Mouse (Mus musculus) myocyte (in vitro differentiated cells): ENCODE results near the gene Endog. TPM values are rescaled to one million over a fixed set of nuclear protein-coding genes. Genes with fewer than 3 reads are reported as not detected.
A peak's percentile ranks its signal among the peaks of the same experiment; 100 is the strongest.

Experiments
- H3K27me3 ChIP-seq: one replicate; pipeline ENCODE4 v1.6.1; 2011; ENCODE audit not compliant: control insufficient read depth, insufficient read depth, insufficient read length
- H3K36me3 ChIP-seq: one replicate; pipeline ENCODE4 v1.6.1; 2011; ENCODE audit not compliant: control insufficient read depth, insufficient read depth
- H3K4me2 ChIP-seq: one replicate; pipeline ENCODE4 v1.6.1; 2011; ENCODE audit warnings: low read depth, control low read depth
- H3K4me3 ChIP-seq: one replicate; pipeline ENCODE4 v1.5.1; 2011; ENCODE audit warnings: mild to moderate bottlenecking, control low read depth, moderate library complexity
- H3K79me2 ChIP-seq: one replicate; pipeline ENCODE4 v1.6.1; 2011; ENCODE audit not compliant: control insufficient read depth, insufficient read depth
- H3ac ChIP-seq: one replicate; pipeline ENCODE4 v1.6.1; 2011; ENCODE audit not compliant: control insufficient read depth, insufficient read length
- CEBPB ChIP-seq: IDR thresholded peaks from 2 replicates; pipeline ENCODE4 v1.6.1; 2011; ENCODE audit warnings: mild to moderate bottlenecking, moderate library complexity; ENCODE audit not compliant: poor library complexity, insufficient read depth, severe bottlenecking
- E2F4 ChIP-seq: IDR thresholded peaks from one replicate; pipeline ENCODE4 v1.6.1; 2011; ENCODE audit warnings: mild to moderate bottlenecking, control low read depth, moderate library complexity; ENCODE audit not compliant: insufficient read depth
- MAX ChIP-seq: IDR thresholded peaks from one replicate; pipeline ENCODE4 v1.6.1; 2011; ENCODE audit warnings: low read depth, mild to moderate bottlenecking, control low read depth
- MYOD1 ChIP-seq, 3 experiments: IDR thresholded peaks; one replicate each; pipeline ENCODE4 v1.6.1; 2011; ENCODE audit warnings: control low read depth in 2 of 3, low read depth in 2 of 3, mild to moderate bottlenecking in 2 of 3, moderate library complexity in 1 of 3; ENCODE audit not compliant: insufficient read length in 2 of 3, control insufficient read depth in 1 of 3
- MYOG ChIP-seq, 3 experiments: IDR thresholded peaks; one replicate each; pipeline ENCODE4 v1.6.1; 2011; ENCODE audit warnings: control low read depth in 2 of 3, low read depth in 2 of 3, mild to moderate bottlenecking in 2 of 3; ENCODE audit not compliant: insufficient read length in 2 of 3, control insufficient read depth in 1 of 3, insufficient read depth in 1 of 3
- POLR2A ChIP-seq: IDR thresholded peaks from one replicate; pipeline ENCODE4 v1.6.1; 2011; ENCODE audit warnings: low read depth, mild to moderate bottlenecking, control low read depth, moderate library complexity; ENCODE audit not compliant: insufficient read length
- POLR2AphosphoS2 ChIP-seq: IDR thresholded peaks from one replicate; pipeline ENCODE4 v1.6.1; 2011; ENCODE audit warnings: low read depth, control low read depth; ENCODE audit not compliant: insufficient read length
- REST ChIP-seq: IDR thresholded peaks from one replicate; pipeline ENCODE4 v1.6.1; 2011; ENCODE audit warnings: mild to moderate bottlenecking, control low read depth, moderate library complexity; ENCODE audit not compliant: insufficient read depth, insufficient read length
- SRF ChIP-seq: IDR thresholded peaks from one replicate; pipeline ENCODE4 v1.6.1; 2011; ENCODE audit warnings: low read depth; ENCODE audit not compliant: control insufficient read depth, insufficient read length
- TCF12 ChIP-seq: IDR thresholded peaks from one replicate; pipeline ENCODE4 v1.6.1; 2011; ENCODE audit warnings: mild to moderate bottlenecking, control low read depth; ENCODE audit not compliant: poor library complexity, insufficient read depth, severe bottlenecking
- TCF3 ChIP-seq: IDR thresholded peaks from one replicate; pipeline ENCODE4 v1.6.1; 2011; ENCODE audit warnings: low read depth, control low read depth; ENCODE audit not compliant: insufficient read length
- USF1 ChIP-seq: IDR thresholded peaks from one replicate; pipeline ENCODE4 v1.6.1; 2011; ENCODE audit warnings: low read depth, mild to moderate bottlenecking, control low read depth, moderate library complexity
- polyA plus RNA-seq: library from polyadenylated mRNA; unstranded; fragments of >200 nt; fragmentation: generic; extraction: Trizol; gene quantifications from one replicate; pipeline ENCODE4 v1.2.1, GENCODE M21; 2012; ENCODE audit warnings: missing spikeins

The Endog gene
- polyA plus RNA-seq, 1 experiment: 17.6 TPM

GRCm38 (mm10) chr2:30171997-30172382 is 697 bp downstream of the Endog start:
- no peak for TF ChIP-seq MYOD1 (IDR thresholded peaks at IDR 0.05; ENCODE audit: control insufficient read depth in 1 of 3, insufficient read length in 2 of 3, low read depth in 2 of 3)
- no peak for TF ChIP-seq MYOG (IDR thresholded peaks at IDR 0.05; ENCODE audit: control insufficient read depth in 1 of 3, insufficient read depth in 1 of 3, insufficient read length in 2 of 3, low read depth in 2 of 3)
- no peak for TF ChIP-seq REST
- no peak for TF ChIP-seq POLR2A
- no peaks in the 10 kb centered on the region for H3K27me3 ChIP-seq

DNA sequence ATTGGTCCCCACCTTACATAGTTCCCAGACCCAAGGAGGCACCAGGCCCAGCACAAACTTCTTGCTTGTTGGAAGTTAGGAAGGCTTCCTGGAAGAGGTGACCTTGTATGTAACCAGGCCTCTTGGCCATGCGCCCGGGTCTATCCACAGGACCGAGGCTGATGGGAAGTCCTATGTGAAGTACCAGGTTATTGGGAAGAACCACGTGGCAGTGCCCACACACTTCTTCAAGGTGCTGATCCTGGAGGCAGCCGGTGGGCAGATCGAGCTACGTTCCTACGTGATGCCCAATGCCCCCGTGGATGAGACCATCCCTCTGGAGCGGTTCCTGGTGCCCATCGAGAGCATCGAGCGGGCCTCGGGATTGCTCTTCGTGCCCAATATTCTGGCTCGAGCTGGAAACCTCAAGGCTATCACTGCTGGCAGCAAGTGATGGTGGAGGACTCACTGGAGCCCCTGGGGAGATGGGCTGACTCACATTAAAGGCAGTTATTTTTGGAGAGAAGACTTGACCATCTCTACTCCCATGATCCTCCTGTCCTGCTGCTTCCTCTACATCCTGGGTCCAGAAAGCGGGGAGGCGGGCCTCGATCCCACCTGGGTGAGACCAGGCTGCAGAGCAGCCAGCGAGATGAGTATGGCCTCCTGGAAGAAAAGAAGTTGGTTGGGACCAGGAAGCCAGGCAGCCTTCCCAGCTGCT is 2.4 kb downstream of the Endog start:
- H3ac ChIP-seq: no peak overlapping the region
- no peak overlapping the region for H3K4me2 ChIP-seq
- TF ChIP-seq SRF (no peak), TCF3 (no peak), MYOG (IDR thresholded peaks at IDR 0.05; ENCODE audit: control insufficient read depth in 1 of 3, insufficient read depth in 1 of 3, insufficient read length in 2 of 3, low read depth in 2 of 3) (no peak), MAX (no peak)
- no peaks in the 10 kb centered on the region for H3K79me2 ChIP-seq
- H3K4me3 ChIP-seq: no peak overlapping the region
- H3K27me3 ChIP-seq: no peaks in the 10 kb centered on the region
- peaks cover 5% of the 10 kb centered on the region for H3K36me3 ChIP-seq

More at GRCm38 (mm10) chr2:30171997-30172382, 697 bp downstream of the Endog start:
- peak overlapping the region; percentile 10 for H3ac ChIP-seq
- H3K79me2 ChIP-seq: no peaks in the 10 kb centered on the region
- peak overlapping the region; percentile 92 for H3K4me2 ChIP-seq
- H3K36me3 ChIP-seq: peaks cover 5% of the 10 kb centered on the region
- peak overlapping the region; percentile 18 for H3K4me3 ChIP-seq

- peaks cover 5% of the 10 kb centered on the region for H3K36me3 ChIP-seq
- H3K4me2 ChIP-seq: no peak overlapping the region
- TF ChIP-seq CEBPB: no peak
- no peak for TF ChIP-seq E2F4
- no peak for TF ChIP-seq POLR2A
- no peak for TF ChIP-seq TCF12
- TF ChIP-seq MYOD1 (IDR thresholded peaks at IDR 0.05; ENCODE audit: control insufficient read depth in 1 of 3, insufficient read length in 2 of 3, low read depth in 2 of 3): no peak
- no peak for TF ChIP-seq USF1
- TF ChIP-seq POLR2AphosphoS2: no peak
- no peak for TF ChIP-seq MYOG (IDR thresholded peaks at IDR 0.05; ENCODE audit: control insufficient read depth in 1 of 3, insufficient read depth in 1 of 3, insufficient read length in 2 of 3, low read depth in 2 of 3)
- TF ChIP-seq SRF: no peak
- no peak for TF ChIP-seq MAX
- TF ChIP-seq TCF3: no peak
- no peak for TF ChIP-seq REST
- H3K79me2 ChIP-seq: no peaks in the 10 kb centered on the region
- H3K27me3 ChIP-seq: no peaks in the 10 kb centered on the region
- no peak overlapping the region for H3ac ChIP-seq
- no peak overlapping the region for H3K4me3 ChIP-seq
Measured at GRCm38 (mm10) chr2:30175897-30176296, 4.6 kb downstream of the Endog start.

DNA sequence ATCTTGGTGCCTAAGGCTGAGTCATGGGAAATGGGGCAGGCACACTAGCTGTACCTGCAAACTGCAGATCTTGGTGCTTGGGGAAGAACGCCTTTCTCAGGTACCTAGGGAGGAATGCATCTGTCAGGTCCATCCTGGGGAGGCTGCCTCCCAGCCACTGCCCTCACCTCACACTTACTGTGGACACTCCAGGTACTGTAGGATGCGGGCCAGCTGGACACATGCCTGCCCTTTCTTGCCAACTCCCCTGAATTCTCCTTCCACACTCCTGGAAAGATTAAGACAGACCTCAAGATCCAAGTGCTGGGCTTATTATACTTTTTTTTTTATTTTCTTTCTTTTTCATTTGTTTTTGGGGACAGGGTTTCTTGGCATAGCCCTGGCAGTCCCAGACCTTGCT is 5.3 kb downstream of the Endog start:
- no peaks in the 10 kb centered on the region for H3K27me3 ChIP-seq
- H3K4me2 ChIP-seq: no peak overlapping the region
- no peak for TF ChIP-seq TCF12
- TF ChIP-seq USF1: no peak
- TF ChIP-seq MYOD1 (IDR thresholded peaks at IDR 0.05; ENCODE audit: control insufficient read depth in 1 of 3, insufficient read length in 2 of 3, low read depth in 2 of 3): no peak
- TF ChIP-seq SRF: no peak
- TF ChIP-seq TCF3: no peak
- TF ChIP-seq CEBPB: no peak
- TF ChIP-seq POLR2AphosphoS2: no peak
- TF ChIP-seq E2F4: no peak
- TF ChIP-seq MAX: no peak
- TF ChIP-seq MYOG (IDR thresholded peaks at IDR 0.05; ENCODE audit: control insufficient read depth in 1 of 3, insufficient read depth in 1 of 3, insufficient read length in 2 of 3, low read depth in 2 of 3): no peak
- TF ChIP-seq POLR2A: no peak
- no peak for TF ChIP-seq REST
- no peak overlapping the region for H3ac ChIP-seq
- peaks cover 5% of the 10 kb centered on the region for H3K36me3 ChIP-seq
- no peak overlapping the region for H3K4me3 ChIP-seq
- no peaks in the 10 kb centered on the region for H3K79me2 ChIP-seq
